Mouse (Mus musculus) bone marrow macrophage, adult 2 months (primary cell): ENCODE data around the gene Tulp4. TPM values are rescaled to one million over a fixed set of nuclear protein-coding genes. Genes with fewer than 3 reads are reported as not detected.

ENCODE experiments used
- H3K27ac ChIP-seq: 2 replicates; pipeline ENCODE4 v1.5.1; 2012; ENCODE audit warnings: low read depth, low read length; ENCODE audit not compliant: insufficient read depth
- H3K4me1 ChIP-seq: 2 replicates; pipeline ENCODE4 v1.6.1; 2012; ENCODE audit warnings: low read length; ENCODE audit not compliant: control insufficient read depth, insufficient read depth
- H3K4me3 ChIP-seq: 2 replicates; pipeline ENCODE4 v1.5.1; 2012; ENCODE audit warnings: mild to moderate bottlenecking, low read length, moderate library complexity; ENCODE audit not compliant: insufficient read depth
- CTCF ChIP-seq: IDR thresholded peaks from 2 replicates; pipeline ENCODE4 v1.5.1; 2012; ENCODE audit warnings: low read depth, mild to moderate bottlenecking, low read length, moderate library complexity
- POLR2A ChIP-seq: IDR thresholded peaks from 2 replicates; pipeline ENCODE4 v1.6.1; 2012; ENCODE audit warnings: mild to moderate bottlenecking, low read depth, low read length, borderline replicate concordance
- polyA plus RNA-seq: library from polyadenylated mRNA; stranded (reverse); fragments of >200 nt; gene quantifications from 2 replicates; pipeline ENCODE4 v1.2.4, GENCODE M21; 2012; ENCODE audit not compliant: missing spikeins, insufficient read depth, insufficient read length

Gene Tulp4
- 40.6 and 42.9 TPM in 2 replicates for polyA plus RNA-seq

DNA sequence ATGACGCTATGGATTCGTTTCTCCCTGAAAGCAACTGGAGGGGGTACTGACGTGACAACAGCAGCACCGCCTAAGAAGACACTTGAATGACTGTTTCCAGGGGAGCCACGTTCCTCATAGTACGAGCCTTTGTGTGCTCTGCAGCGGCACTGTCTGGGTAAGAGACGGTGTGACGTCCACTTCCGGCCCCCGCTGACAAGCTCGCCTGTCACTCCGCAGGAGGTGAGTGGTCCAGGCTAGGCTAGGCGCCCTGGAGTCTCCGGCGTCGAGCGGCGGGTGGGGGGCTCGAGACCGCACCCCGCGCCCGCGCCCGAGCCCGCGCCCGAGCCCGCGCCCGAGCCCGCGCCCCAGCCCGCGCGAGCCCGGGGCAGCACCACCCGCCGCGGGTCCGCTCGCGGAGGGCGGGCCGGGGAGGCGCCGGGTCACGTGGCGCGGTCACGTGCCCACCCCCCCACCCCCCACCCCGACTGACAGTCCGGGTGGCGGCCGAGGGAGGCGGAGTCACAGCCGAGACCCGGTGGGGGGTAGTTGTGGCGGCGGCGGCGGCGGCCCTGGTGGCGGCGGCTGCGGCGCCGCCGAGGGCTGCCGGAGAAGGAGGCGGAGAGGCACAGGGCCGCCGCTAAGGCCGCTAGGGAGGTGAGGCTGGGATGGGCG lies at the start of gene Tulp4:
Gene Tulp4 (plus strand): TSS at position 77 of the 654 bp plus-strand sequence.
- TF ChIP-seq CTCF (no peak), POLR2A (no peak)
- Histone ChIP-seq H3K27ac (peak within 1 kb of the TSS; percentile 82), H3K4me1 (peaks cover 12% of the 10 kb centered on the region)

DNA sequence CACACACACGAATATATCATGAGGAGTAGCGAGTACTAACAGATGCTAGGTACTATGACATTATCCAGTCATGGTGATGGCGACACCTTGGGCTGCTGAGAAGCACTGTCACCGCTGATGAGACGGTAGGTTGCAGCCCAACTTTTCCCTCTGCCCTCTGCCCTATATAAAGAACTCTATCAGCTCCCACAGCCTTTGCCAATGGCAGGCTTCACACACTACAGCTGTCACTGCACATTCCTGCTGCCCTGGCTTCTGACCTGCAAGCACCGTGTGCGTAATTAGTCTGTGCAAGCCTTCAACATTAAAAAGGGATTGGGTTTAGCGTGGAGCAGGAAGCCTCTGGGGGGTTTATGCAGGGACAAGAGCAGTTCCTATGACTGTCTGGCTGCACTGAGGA lies 43.4 kb upstream of the Tulp4 start:
- H3K4me3 ChIP-seq: no peak overlapping the region
- H3K27ac ChIP-seq: no peak overlapping the region
- H3K4me1 ChIP-seq: no peaks in the 10 kb centered on the region
- TF ChIP-seq CTCF: no peak
- no peak for TF ChIP-seq POLR2A

More for the DNA sequence above, at the start of gene Tulp4:
- H3K4me3 ChIP-seq: peak within 1 kb of the TSS; percentile 91

DNA sequence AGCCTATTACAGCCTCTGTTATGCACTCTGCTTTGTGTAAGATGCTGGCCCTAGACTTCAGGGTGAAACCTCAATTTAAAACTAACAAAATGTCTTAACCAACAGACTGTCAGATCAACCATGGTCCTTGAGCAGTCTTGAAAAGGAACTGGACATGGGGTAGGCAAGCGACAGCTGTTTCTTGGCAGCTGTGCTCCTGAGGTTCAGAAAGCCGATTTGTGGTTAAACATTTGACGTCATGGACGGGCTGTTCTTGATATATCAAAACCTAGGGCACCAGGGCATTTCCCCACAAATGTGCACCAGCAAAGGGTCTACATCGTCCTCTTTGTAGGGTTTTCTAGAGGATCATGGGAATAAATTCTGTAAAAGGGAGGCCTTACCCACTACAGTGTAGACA lies 42.7 kb upstream of the Tulp4 start:
- H3K4me1 ChIP-seq: no peaks in the 10 kb centered on the region
- no peak overlapping the region for H3K27ac ChIP-seq
- no peak overlapping the region for H3K4me3 ChIP-seq
- TF ChIP-seq POLR2A: no peak
- TF ChIP-seq CTCF: no peak

DNA sequence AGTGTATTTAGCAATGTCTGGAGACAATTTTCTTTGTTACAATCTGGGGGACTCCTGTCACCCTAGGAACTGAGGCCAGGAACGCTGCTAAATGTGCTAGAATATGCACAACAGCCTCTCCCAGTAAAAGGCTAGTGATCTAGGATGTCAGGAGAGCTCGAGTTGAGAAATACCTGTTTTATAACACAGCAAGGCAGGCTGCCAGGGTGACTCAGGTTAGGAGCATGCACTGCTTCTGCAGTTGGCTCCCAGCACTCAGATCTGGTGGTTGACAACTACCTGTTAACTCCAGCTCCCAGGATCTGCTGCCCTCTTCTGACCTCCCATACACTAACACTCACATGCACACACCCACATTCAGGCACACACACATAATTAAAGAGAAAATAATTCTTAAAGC lies 40.2 kb upstream of the Tulp4 start:
- TF ChIP-seq CTCF: no peak
- no peak for TF ChIP-seq POLR2A
- Histone ChIP-seq H3K4me3 (no peak overlapping the region), H3K27ac (no peak overlapping the region), H3K4me1 (no peaks in the 10 kb centered on the region)

DNA sequence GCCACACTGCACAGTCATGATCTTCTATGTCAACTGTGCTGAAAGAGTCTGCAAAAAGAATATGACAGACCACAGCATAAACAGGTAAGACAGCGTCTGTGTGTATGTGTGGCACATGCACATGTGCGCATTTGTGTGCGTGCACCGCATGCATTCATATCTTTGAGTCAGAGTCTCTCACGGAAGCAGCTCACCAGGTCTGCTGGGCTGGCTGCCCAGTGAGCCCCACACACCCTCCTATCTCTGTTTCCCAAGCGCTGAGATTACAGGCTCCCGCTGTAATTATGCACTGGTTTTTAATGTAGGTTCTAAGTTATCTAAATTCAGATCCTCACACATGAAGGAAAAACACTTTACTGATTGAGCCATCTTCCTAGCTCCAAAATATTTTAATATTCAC lies 38.6 kb upstream of the Tulp4 start:
- Histone ChIP-seq H3K4me3 (no peak overlapping the region), H3K4me1 (no peaks in the 10 kb centered on the region), H3K27ac (no peak overlapping the region)
- TF ChIP-seq CTCF (no peak), POLR2A (no peak)

DNA sequence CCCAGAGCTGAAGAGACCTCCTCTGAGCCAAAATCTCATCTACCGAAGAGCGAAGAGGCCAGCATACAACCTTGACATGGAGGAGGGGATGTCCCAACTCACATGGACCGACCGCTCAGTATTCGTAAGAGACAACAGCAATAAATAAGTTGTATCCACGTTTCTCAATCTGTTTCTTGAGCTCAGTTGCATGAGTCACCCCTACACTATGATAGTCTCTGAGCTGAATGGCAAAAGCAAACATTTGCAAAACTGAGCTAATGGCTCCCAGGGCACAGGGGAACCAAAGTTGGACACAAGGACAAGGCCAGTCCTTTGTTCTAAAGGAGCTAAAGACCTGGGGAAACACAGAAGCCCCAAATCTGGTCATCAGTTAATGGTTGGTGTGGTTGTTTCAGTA lies 36.4 kb upstream of the Tulp4 start:
- no peak overlapping the region for H3K4me3 ChIP-seq
- H3K27ac ChIP-seq: no peak overlapping the region
- TF ChIP-seq POLR2A (no peak), CTCF (no peak)
- H3K4me1 ChIP-seq: peaks cover 5% of the 10 kb centered on the region

DNA sequence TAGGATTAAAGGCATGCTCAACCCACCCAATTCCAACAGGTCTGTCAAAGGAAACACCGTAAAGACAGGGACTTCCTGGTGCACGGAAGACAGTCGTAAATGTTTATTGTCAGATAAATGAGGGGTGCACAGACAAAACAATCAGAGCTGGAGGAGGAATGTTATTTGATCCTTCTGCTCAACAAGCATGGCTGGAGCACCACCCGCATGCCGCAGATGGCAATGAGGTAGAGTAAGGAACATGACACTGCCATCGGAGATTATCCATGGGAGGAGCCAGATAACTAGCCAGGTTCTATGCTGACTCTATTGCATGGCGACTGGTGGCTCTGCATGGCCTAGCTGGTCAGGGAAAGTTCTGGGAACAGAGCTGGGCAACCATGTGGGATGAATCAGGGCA lies 32.8 kb upstream of the Tulp4 start:
- H3K27ac ChIP-seq: no peak overlapping the region
- peaks cover 13% of the 10 kb centered on the region for H3K4me1 ChIP-seq
- TF ChIP-seq CTCF (no peak), POLR2A (no peak)
- H3K4me3 ChIP-seq: no peak overlapping the region

DNA sequence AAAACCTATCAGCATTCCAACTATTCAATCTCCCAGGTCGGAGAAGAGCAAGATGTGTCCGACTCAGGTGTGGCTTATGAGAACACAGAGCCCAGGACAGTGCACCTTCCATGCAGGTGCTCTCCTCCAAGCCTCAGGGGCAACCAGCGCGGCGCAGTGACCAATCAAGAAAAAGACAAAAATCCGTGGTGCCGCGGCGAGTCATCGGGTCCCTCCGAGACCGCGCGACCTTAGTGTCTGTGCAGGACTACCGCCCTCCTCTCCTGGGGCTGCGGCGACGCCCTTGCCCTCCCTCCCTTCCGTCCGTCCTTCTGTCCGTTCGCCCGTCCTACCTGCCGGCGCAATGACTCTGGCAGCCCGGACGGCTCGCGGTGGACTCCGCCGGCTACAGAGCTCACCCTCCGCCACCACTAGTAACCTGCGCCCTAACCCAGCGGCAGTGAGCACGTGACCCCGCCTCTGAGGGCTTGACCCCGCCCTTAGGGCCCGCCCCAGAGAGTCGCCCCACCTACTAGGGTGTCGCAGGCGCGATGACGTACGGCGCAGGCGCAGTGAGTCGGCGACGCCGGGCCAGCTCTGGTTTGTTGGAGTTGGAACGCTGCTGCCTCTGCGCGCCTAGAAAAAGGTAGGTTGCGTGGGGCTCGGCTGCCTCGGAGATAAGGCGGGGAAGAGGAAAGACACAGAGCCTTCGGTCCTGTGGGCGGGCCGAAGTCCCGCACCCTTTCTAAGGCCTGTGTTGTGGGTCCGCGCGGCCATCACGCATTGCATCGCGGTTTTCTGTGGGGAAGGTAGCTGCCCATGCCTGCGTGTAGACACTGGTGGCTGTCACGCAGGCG lies 26.7 kb upstream of the Tulp4 start, which contains the start of the genes Serac1 and Gtf2h5:
Gene Serac1 (minus strand): TSS at position 455 of the 836 bp plus-strand sequence.
Gene Gtf2h5 (plus strand): TSS at position 500 of the 836 bp plus-strand sequence.
- Histone ChIP-seq H3K4me1 (peaks cover 12% of the 10 kb centered on the region), H3K27ac (peak within 1 kb of the TSS; percentile 53), H3K4me3 (peak within 1 kb of the TSS; percentile 91)
- TF ChIP-seq POLR2A: no peak
- no peak for TF ChIP-seq CTCF

DNA sequence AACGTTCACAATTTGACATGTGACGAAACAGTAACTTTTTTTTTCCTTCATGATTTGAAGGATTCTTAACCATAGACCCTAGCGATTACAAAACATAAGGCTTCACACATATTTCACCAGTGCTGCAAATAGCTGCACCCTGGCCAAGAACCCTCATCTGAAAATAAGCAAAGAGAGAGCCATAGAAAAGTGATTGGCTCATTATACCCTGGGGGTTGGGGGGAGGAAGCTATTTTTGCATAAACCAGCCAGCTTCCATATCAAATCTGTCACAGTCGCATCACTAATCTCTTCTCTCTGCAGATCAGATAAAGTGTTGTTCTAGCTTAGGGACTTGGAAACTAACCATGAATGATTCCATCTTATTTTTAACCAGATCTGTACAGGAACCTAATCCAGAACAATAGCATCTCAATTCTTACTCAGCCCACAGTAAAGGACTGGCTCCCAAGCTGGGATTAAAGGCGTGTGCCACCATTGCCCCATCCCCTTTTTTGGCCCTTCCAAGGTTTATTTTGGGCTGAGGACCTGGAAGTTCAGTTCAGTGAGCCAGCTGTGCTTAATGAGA lies 22.8 kb upstream of the Tulp4 start:
- TF ChIP-seq POLR2A (no peak), CTCF (no peak)
- Histone ChIP-seq H3K4me3 (no peak overlapping the region), H3K4me1 (no peaks in the 10 kb centered on the region), H3K27ac (no peak overlapping the region)
